Mouse (Mus musculus) brain, embryonic 14.5 days (tissue): ENCODE measurements around the gene Abcc9. TPM values are rescaled to one million over a fixed set of nuclear protein-coding genes. Genes with fewer than 3 reads are reported as not detected.
A peak's percentile ranks its signal among the peaks of the same experiment; 100 is the strongest.

ENCODE experiments used
- DNase-seq: peaks from one replicate; pipeline ENCODE4 v3.0.0-alpha.2; 2011; ENCODE audit warnings: low read depth
- CTCF ChIP-seq: fragments of 200-500 bp; IDR thresholded peaks from 2 replicates; pipeline ENCODE4 v1.5.1; 2012; ENCODE audit warnings: inconsistent platforms, mild to moderate bottlenecking, moderate library complexity, borderline replicate concordance; ENCODE audit not compliant: insufficient read depth, insufficient read length; ENCODE audit errors: extremely low read depth
- POLR2A ChIP-seq: fragments of 200-500 bp; IDR thresholded peaks from 2 replicates; pipeline ENCODE4 v1.6.1; 2012; ENCODE audit warnings: mild to moderate bottlenecking, inconsistent platforms, borderline replicate concordance; ENCODE audit not compliant: poor library complexity, insufficient read depth, insufficient read length, severe bottlenecking; ENCODE audit errors: extremely low read depth
- polyA plus RNA-seq: library from polyadenylated mRNA; depleted of rRNA; stranded (reverse); fragments of >200 nt; gene quantifications from 2 replicates; pipeline ENCODE4 v1.2.3, GENCODE M21; 2012

The Abcc9 gene
- polyA plus RNA-seq, 1 experiment, result 8.0 TPM

- TF ChIP-seq CTCF (no peak), POLR2A (no peak)
- DNase-seq, result peak; percentile 56
Measured at GRCm38 (mm10) chr6:142634530-142635184, 67.5 kb downstream of the Abcc9 start.

GRCm38 (mm10) chr6:142623351-142623750 is 78.8 kb downstream of the Abcc9 start:
- TF ChIP-seq POLR2A (no peak), CTCF (no peak)
- no peak for DNase-seq

GRCm38 (mm10) chr6:142616659-142617058 is 85.5 kb downstream of the Abcc9 start:
- TF ChIP-seq POLR2A (no peak), CTCF (no peak)

GRCm38 (mm10) chr6:142614324-142614723 is 87.8 kb downstream of the Abcc9 start:
- peak; percentile 64 for DNase-seq
- TF ChIP-seq CTCF (no peak), POLR2A (no peak)

More at GRCm38 (mm10) chr6:142616659-142617058, 85.5 kb downstream of the Abcc9 start:
- DNase-seq, result peak; percentile 6

- no peak for DNase-seq
- TF ChIP-seq CTCF (no peak), POLR2A (no peak)
Measured at GRCm38 (mm10) chr6:142612366-142612765, 89.7 kb downstream of the Abcc9 start.

- peak; percentile 5 for DNase-seq
- TF ChIP-seq POLR2A (no peak), CTCF (no peak)
Measured at GRCm38 (mm10) chr6:142609401-142610373, 92.4 kb downstream of the Abcc9 start.

- TF ChIP-seq POLR2A (no peak), CTCF (no peak)
- no peak for DNase-seq
Measured at GRCm38 (mm10) chr6:142607080-142607479, 95.0 kb downstream of the Abcc9 start.

GRCm38 (mm10) chr6:142602772-142603171 is 99.3 kb downstream of the Abcc9 start:
- DNase-seq, result no peak
- TF ChIP-seq CTCF, result no peak

- DNase-seq, result no peak
- TF ChIP-seq CTCF (no peak), POLR2A (no peak)
Measured at GRCm38 (mm10) chr6:142578831-142579230, 123.3 kb downstream of the Abcc9 start.

- TF ChIP-seq POLR2A (no peak), CTCF (no peak)
- no peak for DNase-seq
Measured at GRCm38 (mm10) chr6:142577801-142578200, 124.3 kb downstream of the Abcc9 start.

- no peak for DNase-seq
- no peak for TF ChIP-seq CTCF
- TF ChIP-seq POLR2A, result no peak
Measured at GRCm38 (mm10) chr6:142572876-142573275, 129.2 kb downstream of the Abcc9 start.

- no peak for TF ChIP-seq POLR2A
- no peak for TF ChIP-seq CTCF
- peak; percentile 34 for DNase-seq
Measured at GRCm38 (mm10) chr6:142571629-142572360, 130.3 kb downstream of the Abcc9 start.
